Mouse (Mus musculus) adrenal gland, adult 8-10 months (tissue): ENCODE measurements around the gene Patj. TPM values are rescaled to one million over a fixed set of nuclear protein-coding genes. Genes with fewer than 3 reads are reported as not detected.
"Not testable (repeated sequence)": the region's sequence is repeated elsewhere in the genome, so short reads cannot be mapped to it uniquely, and the experiment has no call there.

Experiments used
- DNase-seq: peaks from one replicate; pipeline ENCODE4 v3.0.0; 2022
- total RNA-seq, 4 experiments: library from RNA; stranded (reverse); gene quantifications; 2 replicates each; pipeline ENCODE4 v1.2.4; 2022

The Patj gene
- 10 to 100 TPM in 1 of 4 experiments, 1 to 10 TPM in 3; 3.6 to 10.3 (median 6.5) TPM for total RNA-seq

DNA sequence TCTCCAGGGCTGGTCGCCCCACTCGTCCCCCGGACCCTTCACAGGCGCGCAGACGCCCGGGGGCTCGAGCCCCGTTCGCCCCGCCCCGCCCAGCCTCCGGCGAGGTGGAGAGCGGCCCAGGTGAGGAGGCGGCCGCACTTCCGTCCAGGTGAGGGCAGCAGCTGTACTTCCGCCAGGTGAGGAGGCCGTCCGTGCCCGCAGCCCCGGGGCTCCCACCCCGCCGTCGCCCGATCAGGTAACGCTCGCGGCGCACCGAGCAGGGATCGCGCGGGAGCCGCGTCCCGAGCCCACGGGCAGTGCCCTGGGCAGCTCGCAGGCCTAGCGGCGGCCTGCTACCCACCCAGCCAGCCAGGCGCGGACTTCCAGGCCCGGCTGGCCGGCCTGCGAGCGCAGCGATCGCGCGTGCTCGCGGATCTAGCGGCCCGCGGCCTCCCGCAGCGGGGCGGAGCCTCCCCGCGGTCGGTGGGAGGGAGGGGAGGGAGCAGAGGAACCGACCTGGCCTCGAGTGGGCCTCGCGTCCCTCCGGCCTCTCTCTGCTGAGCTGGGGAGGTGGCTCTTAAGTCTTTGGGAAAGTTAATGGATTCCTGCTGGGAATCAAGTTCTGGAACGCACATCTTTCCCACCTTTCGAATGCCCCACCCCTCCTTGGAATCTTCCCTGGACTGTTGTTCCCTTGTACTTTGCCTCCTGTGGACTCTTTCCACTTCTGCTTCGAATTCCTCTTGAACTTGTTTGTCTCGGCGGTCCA is at the start of gene Patj:
Gene Patj (plus strand): TSS at position 96 of the 748 bp plus-strand sequence.
- peak; percentile 39 for DNase-seq

DNA sequence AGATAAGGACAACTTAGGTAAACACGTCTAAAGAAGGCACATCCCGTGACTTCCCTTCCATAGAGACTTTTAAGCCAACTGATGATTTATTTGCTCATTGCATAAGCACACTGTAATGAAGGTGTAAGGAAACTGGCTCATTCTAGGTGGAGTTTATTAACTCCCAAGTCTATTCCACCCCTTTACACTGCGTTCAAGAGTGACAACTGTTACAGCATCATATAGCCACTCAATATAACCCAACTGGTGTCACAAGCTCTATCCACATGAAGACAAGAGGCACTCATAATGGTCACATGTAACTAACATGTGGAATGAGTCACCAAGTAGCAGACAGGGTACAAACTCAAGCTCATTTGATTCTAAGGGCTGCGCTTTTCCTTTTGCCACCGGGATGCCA is 47.0 kb upstream of the Patj start:
- DNase-seq: no peak

DNA sequence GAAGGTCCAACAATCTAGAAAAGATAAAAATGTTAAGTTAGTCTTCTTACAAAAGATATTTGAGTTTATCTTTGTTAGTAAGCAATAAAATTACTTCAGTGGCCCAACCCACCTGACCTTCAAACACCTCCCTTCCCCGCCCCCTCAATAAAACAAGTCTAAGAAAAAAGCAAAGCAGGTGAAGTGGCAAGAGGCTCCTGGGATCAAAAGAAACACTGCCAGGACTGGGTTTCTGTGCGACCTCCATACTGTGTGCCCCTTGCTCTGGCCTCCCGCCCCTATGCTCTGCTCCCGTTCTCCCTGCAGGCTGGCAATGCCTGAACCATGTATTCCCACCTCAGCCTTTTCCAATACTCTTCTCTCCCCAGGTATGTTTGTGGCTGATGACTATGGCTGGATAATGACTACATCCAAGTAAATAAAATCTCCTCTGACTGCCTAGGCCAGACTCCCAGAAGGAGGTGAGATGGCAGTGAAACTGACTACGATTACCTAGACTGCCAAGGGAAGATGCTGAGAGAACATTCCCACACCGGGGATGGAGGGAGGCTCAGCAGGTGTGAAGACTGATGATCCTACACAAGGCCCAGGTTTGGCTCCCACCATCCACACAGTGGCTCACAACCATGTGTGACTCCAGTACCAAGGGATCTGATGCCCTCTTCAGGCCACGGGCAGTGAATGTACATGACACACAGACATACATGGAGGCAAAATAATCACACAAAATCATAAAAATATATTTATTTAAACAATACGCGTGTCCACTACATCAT is 37.4 kb upstream of the Patj start:
- no peak for DNase-seq

- no peak for DNase-seq
Measured at GRCm38 (mm10) chr4:98375401-98375800, 20.2 kb upstream of the Patj start.

- DNase-seq: no peak
Measured at GRCm38 (mm10) chr4:98376943-98377342, 18.6 kb upstream of the Patj start.

DNA sequence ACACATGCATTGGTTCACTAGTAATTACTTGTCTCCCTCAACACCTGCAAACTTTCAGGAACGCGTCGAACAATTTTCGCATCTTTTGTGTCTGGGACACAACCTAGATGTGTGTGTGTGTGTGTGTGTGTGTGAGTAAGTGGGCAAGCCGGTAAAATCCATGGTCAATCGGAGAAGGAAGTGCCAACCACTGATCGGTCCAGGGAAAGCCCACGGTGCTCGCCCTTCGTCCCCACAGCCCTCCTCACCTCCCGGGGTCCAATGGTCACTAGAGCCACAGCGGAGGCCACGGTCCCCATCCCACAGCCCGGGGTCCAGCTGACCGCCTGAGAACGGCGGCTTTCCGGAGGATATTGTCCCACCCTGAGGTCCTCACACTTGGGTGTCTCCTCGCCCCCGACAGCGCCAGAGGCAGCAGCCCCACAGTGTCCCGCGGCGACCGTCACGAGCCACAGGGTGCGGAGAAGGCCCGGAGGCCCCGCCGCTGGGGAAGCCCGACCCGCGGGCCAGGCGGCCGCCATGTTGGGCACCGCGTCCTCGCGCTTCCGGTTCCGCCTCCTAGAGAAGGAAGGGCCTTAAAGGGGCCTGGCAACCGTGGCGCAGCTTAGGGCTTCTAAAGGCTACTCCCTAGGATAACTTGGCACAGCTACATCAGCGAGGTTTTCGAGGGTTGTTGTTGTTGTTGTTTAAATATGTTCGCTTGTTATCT is 12.7 kb upstream of the Patj start, which contains the start of gene Tm2d1:
Gene Tm2d1 (minus strand): TSS at position 591 of the 709 bp plus-strand sequence.
- DNase-seq: peak; percentile 61

DNA sequence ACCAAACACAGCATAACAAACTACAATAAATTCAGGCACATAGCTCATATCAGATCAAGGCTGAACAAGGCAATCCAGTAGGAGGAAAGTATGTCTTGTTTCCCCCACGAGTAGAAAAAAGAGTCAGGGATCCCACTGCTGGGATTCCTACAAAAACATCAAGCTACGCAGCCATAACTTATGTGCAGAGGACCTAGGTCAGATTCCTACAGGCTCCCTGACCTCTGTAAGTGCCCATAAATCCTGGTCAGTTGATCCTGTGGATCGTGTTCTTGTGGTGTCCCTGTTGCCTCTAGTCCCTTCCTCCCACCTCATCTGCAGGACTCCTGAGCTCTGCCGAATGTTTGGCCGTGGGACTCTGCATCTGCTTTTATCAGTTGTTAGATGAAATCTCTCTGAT is 10.5 kb upstream of the Patj start:
- DNase-seq: no peak

DNA sequence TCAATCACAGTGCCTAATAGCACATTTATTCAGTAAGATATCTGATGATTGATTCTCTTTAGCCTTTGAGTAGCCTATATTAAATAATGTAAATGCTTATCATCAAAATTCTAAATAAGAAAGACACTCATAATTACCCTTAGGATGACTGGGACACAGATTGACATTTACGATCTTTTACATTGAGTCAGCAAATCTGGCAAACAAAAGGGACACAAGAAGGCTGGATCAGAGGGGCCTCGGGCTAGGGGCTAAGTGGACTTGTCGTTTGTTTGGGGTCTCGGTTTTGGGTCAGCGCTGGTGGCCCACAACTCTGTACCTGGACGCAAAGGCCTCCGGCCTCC is 267 bp upstream of the Patj start:
- no peak for DNase-seq

DNA sequence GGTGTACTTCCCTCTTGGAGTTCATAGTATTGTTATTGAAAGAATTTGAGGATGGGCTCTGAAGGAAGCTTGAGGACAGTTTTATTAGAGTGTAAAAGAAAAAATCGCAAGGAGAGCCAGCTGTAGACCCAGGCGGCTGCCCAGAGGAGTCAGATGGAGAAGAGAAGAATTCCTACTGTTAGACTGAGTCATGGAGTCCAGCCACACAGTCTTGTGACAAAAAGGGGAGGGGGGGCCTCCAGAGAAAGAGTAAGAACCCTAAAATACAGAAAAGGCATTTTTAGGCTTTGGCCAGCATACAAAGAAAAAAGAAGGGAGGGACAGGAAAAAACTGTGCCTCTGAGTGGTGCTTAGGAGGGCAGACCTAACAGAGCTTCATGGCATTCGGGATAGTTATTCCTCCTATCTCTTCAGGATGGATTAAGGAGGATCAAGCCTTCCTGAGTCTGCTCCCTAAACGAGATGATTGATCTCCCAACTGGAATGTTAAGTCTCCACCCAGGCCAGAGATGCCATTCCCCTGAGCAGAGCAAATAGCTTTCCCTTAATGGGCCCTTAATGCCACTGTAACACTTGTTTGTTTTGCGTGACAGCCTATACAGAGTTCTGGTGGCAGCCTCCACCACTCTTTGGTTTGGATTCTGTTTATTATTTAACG is 5.5 kb downstream of the Patj start:
- no peak for DNase-seq

- DNase-seq: no peak
Measured at GRCm38 (mm10) chr4:98401584-98401962, 6.0 kb downstream of the Patj start.

- DNase-seq: no peak
Measured at GRCm38 (mm10) chr4:98403492-98403891, 7.9 kb downstream of the Patj start.

DNA sequence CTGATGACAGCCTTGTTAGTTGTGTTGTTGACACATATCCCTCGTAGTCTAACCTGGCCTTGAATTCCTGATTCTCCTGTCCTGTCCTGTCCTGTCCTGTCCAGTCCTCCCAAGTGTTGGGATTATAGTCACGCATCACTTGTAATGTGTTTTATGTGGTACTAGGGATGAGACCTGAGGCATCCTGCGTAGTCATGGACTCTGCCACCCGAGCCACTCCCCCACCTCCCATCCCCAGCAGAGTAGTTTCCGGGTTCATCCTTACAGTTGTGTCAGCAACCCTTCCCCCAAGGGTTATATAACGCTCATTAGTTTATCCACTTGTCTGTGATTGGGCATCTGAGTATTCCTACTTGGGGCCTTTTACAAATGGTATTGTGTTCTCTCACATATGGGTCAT is 8.8 kb downstream of the Patj start:
- DNase-seq: no peak

GRCm38 (mm10) chr4:98408455-98408854 is 12.9 kb downstream of the Patj start:
- no peak for DNase-seq

DNA sequence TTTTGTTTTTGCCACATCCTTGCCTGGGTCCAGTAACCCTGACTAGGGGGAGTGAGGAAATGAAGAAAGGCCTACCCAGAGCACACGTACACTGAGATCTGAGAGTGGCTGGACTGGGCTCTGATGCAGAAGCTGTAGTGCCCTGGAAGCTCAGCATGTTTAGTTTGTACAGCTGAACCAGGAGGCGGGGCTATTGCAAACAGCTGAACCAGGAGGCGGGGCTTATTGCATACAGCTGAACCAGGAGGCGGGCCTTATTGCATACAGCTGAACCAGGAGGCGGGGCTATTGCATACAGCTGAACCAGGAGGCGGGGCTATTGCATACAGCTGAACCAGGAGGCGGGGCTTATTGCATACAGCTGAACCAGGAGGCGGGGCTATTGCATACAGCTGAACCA is 19.6 kb downstream of the Patj start:
- DNase-seq: not testable (repeated sequence)

DNA sequence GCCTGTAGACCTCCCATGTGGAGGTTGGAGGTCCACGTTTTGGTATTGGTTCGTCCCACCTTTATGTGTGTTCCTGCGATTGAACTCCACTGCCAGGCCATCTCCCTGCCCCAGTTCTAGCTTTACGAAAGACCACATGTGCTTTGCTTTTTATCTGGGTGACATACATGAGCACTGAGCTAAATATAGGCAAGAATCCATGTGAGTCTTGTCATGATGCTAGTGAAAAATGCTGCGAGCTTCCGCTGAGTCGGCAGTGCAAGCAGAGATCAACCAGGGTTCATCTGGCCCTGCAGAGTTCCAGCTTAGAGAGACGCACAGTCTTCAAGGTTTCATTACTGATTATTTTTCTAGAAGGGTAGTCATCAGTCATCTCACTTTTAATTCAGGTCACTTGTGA is 32.8 kb downstream of the Patj start:
- DNase-seq: no peak

GRCm38 (mm10) chr4:98435641-98436457 is 40.3 kb downstream of the Patj start:
- no peak for DNase-seq

- DNase-seq: no peak
Measured at GRCm38 (mm10) chr4:98436664-98437363, 41.2 kb downstream of the Patj start.

- no peak for DNase-seq
Measured at GRCm38 (mm10) chr4:98439261-98440005, 43.8 kb downstream of the Patj start.

- no peak for DNase-seq
Measured at GRCm38 (mm10) chr4:98441248-98441647, 45.7 kb downstream of the Patj start.

DNA sequence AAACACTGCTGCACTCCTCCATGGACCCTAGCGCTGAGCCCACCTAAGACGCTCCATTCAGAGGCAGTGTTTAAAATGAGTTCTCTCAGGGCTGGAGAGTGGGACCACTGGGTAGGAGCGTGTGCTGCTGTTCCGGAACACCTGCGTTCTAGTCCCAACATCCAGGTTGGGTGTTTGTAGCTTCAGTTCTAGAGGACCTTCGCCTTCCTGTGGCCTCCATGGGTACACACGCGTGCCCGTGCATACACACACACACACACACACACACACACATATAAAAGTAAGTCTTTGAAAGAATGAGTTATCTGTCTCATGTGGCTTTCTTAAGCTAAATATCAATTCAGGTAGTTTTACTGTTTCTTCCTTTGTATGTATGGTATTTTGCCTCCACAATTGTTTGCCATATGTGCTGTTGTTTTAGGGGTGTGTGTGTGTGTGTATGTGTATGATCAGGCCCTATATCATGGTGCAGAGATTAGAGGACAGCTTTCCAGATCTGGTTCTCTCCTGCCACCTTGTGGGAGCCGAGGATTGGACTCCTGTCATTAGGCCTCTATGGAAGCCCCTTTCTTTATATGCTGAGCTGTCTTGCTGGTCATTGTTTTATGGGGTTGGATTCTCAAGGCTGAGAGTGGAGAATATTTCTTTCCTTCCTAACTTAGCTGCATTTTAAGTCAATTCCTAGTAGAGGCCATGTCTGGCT is 49.0 kb downstream of the Patj start:
- no peak for DNase-seq
